Mouse (Mus musculus): Measurements from ENCODE around the gene Sema5b. TPM values are rescaled to one million over a fixed set of nuclear protein-coding genes. Genes with fewer than 3 reads are reported as not detected.

The Sema5b gene
- polyA plus RNA-seq, 1 experiment from 2014 or later: 2.0 TPM

- Histone ChIP-seq H3K9me3 (no peaks in the 10 kb centered on the region), H3K4me1 (peaks cover 7% of the 10 kb centered on the region), H3K4me2 (no peak overlapping the region), H3K4me3 (no peak overlapping the region), H3K9ac (no peak overlapping the region), H3K27ac (replicated peaks) (no peak overlapping the region), H3K27me3 (replicated peaks) (no peaks in the 10 kb centered on the region), H3K36me3 (no peaks in the 10 kb centered on the region)
- WGBS: 79% methylated on average over 7 of the region's 7 CpGs
- no peak for ATAC-seq (ENCODE audit: extremely low read depth, insufficient number of reproducible peaks, low FRiP score, low TSS enrichment)
These were observed 145.5 kb downstream of the Sema5b start for GRCm38 (mm10) chr16:35686491-35686890.

DNA sequence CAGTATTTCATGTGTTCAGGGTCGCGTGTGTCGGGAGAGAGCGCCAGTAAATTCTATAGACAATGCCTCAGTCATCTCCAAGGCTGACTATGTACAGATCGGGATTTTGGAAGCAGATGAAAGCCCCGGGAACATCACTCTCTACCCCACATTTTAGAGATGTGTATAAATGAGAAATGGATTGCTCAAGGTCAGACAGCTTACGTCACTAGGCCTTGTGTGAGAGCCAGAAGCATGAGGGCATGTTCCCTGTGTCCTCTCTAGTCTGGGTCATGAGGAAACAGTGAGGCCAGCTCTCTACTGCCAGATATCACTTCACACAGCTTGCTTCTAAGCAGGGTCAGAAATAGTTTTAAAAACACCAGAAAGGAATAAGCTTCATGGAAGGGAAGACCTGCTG lies 150.7 kb downstream of the Sema5b start:
- Histone ChIP-seq H3K36me3 (peaks cover 19% of the 10 kb centered on the region), H3K4me2 (no peak overlapping the region), H3K9me3 (no peaks in the 10 kb centered on the region), H3K4me3 (no peak overlapping the region), H3K27ac (replicated peaks) (no peak overlapping the region), H3K9ac (no peak overlapping the region), H3K4me1 (no peaks in the 10 kb centered on the region), H3K27me3 (replicated peaks) (no peaks in the 10 kb centered on the region)
- ATAC-seq (ENCODE audit: extremely low read depth, insufficient number of reproducible peaks, low FRiP score, low TSS enrichment): no peak
- 88% methylated on average over 7 of the region's 7 CpGs for WGBS

- Histone ChIP-seq H3K9ac (no peak overlapping the region), H3K4me3 (no peak overlapping the region), H3K27ac (replicated peaks) (no peak overlapping the region), H3K4me1 (no peaks in the 10 kb centered on the region), H3K9me3 (no peaks in the 10 kb centered on the region), H3K27me3 (replicated peaks) (no peaks in the 10 kb centered on the region), H3K4me2 (no peak overlapping the region), H3K36me3 (peaks cover 30% of the 10 kb centered on the region)
- ATAC-seq (ENCODE audit: extremely low read depth, insufficient number of reproducible peaks, low FRiP score, low TSS enrichment): no peak
- 92% methylated on average over 13 of the region's 13 CpGs for WGBS
These were observed 153.4 kb downstream of the Sema5b start for GRCm38 (mm10) chr16:35694250-35694846.

DNA sequence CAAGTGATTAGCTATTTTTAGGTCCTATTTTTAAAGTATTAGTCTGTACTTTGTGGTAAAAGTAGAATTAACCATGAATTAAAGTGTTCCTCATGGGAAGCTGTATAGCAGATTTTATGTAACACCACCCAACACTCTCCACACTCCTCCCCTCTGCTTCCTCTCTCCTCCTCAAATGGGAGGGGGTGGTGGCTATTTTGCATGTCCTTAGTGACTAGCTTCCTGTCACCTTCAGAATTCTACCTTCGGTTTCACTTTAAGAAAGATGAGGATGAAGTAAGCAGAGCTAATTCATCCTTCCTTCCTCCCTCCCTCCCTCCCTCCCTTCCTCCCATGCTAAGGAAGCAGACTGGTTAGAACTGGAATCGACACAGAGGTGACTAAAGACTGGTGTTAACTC lies 155.2 kb downstream of the Sema5b start:
- no peaks in the 10 kb centered on the region for H3K4me1 ChIP-seq

GRCm38 (mm10) chr16:35701823-35702222 lies 160.9 kb downstream of the Sema5b start:
- Histone ChIP-seq H3K9me3 (no peaks in the 10 kb centered on the region), H3K4me3 (no peak overlapping the region), H3K27ac (replicated peaks) (no peak overlapping the region), H3K36me3 (peaks cover 17% of the 10 kb centered on the region; the same call in 1 of the 2 replicates), H3K4me1 (no peaks in the 10 kb centered on the region), H3K9ac (no peak overlapping the region), H3K27me3 (replicated peaks) (no peaks in the 10 kb centered on the region), H3K4me2 (no peak overlapping the region)
- WGBS: 66% methylated on average over 11 of the region's 11 CpGs
- ATAC-seq (ENCODE audit: extremely low read depth, insufficient number of reproducible peaks, low FRiP score, low TSS enrichment): no peak

More for the DNA sequence above, 155.2 kb downstream of the Sema5b start:
- WGBS: 72% methylated on average over 2 of the region's 2 CpGs
- no peak overlapping the region for H3K4me2 ChIP-seq
- H3K27ac ChIP-seq (replicated peaks): no peak overlapping the region
- H3K9ac ChIP-seq: no peak overlapping the region
- H3K4me3 ChIP-seq: no peak overlapping the region
- peaks cover 30% of the 10 kb centered on the region for H3K36me3 ChIP-seq
- no peaks in the 10 kb centered on the region for H3K9me3 ChIP-seq
- ATAC-seq (ENCODE audit: extremely low read depth, insufficient number of reproducible peaks, low FRiP score, low TSS enrichment): no peak
- no peaks in the 10 kb centered on the region for H3K27me3 ChIP-seq (replicated peaks)

DNA sequence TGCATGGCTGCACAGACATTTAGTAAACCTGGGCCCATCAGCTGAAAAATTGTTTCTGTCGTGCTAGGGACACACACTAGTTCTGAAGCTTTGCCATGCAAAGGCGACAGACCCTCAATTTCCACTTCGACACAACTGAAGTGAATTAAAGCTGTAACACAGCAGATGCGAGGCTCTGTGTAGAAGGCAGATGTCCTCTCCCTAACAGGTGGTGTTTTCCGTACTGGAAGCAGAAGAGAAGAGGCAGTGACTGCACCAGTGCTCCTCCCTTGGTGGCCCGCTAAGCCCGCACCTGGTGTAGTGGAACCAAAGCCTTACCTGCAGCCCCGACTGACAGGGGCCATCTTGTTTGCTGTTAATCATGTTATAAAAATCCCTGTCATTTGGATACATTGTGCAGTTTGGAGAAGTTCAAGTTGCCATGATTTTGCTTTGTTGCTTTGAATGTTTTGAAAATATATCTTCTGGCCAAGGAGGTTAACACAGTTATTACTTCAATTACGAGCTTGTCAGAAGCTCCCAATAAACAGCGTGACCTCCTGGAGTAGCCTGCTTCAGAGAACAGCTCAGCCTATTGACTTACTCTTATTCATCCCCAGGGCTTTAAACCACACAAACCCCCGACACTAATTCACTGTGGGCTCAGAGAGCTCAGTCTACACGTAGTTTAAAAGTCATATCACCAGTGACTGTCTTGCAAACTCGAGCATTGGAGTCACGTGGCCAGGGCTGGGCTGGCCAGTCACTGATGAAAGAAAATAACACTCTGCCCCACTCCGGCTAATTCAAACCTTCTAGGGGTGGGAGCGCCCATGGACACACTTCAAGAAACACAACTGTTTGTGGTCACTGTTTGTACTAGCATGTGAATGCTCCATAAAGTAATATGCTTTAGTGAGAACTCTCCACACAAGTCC lies 163.1 kb downstream of the Sema5b start:
- Histone ChIP-seq H3K27ac (replicated peaks) (no peak overlapping the region), H3K4me1 (no peaks in the 10 kb centered on the region), H3K27me3 (replicated peaks) (no peaks in the 10 kb centered on the region), H3K4me2 (no peak overlapping the region), H3K9me3 (no peaks in the 10 kb centered on the region), H3K36me3 (peaks cover 7% of the 10 kb centered on the region; the same call in 1 of the 2 replicates), H3K4me3 (no peak overlapping the region), H3K9ac (no peak overlapping the region)
- no peak for ATAC-seq (ENCODE audit: extremely low read depth, insufficient number of reproducible peaks, low FRiP score, low TSS enrichment)
- WGBS: 83% methylated on average over 16 of the region's 16 CpGs

DNA sequence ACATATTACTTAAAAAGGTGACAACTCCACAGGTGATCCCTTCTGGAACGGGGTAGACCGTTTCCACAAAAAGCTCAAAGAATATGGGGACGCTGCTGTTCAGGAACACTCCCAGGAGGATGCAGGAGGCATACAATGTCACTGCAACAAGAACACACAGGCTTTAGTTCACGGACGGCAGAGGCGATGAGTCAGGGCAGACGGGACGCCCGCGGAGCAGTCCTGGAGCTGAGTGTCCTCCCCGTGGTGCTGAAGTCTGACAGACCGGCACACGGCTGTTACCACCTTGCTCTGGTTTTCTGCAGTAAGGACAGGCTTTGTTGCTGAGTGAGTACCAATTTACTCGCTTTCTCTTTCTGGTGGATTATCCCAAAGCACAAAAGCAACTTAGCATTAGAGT lies 163.9 kb downstream of the Sema5b start:
- 56% methylated on average over 14 of the region's 14 CpGs for WGBS
- Histone ChIP-seq H3K4me1 (no peaks in the 10 kb centered on the region), H3K9ac (no peak overlapping the region)

DNA sequence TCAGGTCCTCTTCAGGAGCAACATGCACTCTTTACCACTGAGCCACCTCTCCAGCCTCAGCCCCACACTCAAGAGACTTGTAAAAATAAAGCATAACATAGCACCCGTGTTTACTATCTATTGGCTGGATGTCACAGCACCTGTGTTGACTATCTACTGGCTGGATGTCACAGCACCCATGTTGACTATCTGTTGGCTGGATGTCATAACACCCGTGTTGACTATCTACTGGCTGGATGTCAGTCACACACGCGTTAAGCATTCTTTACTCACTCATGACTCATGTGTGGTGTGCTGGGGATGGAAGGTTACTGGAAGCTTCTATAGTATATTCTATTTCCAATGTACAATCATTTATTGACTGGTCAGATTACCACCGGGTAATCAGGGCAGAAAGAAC lies 166.1 kb downstream of the Sema5b start:
- Histone ChIP-seq H3K27ac (replicated peaks) (no peak overlapping the region), H3K9me3 (no peaks in the 10 kb centered on the region), H3K4me3 (no peak overlapping the region), H3K36me3 (peaks cover 7% of the 10 kb centered on the region; the same call in 1 of the 2 replicates), H3K4me1 (peaks cover 13% of the 10 kb centered on the region), H3K27me3 (replicated peaks) (no peaks in the 10 kb centered on the region), H3K9ac (no peak overlapping the region), H3K4me2 (no peak overlapping the region)
- WGBS: 69% methylated on average over 5 of the region's 5 CpGs
- no peak for ATAC-seq (ENCODE audit: extremely low read depth, insufficient number of reproducible peaks, low FRiP score, low TSS enrichment)

More for the DNA sequence above, 163.9 kb downstream of the Sema5b start:
- Histone ChIP-seq H3K36me3 (peaks cover 7% of the 10 kb centered on the region; the same call in 1 of the 2 replicates), H3K4me2 (no peak overlapping the region), H3K9me3 (no peaks in the 10 kb centered on the region), H3K4me3 (no peak overlapping the region), H3K27me3 (replicated peaks) (no peaks in the 10 kb centered on the region), H3K27ac (replicated peaks) (no peak overlapping the region)
- no peak for ATAC-seq (ENCODE audit: extremely low read depth, insufficient number of reproducible peaks, low FRiP score, low TSS enrichment)

DNA sequence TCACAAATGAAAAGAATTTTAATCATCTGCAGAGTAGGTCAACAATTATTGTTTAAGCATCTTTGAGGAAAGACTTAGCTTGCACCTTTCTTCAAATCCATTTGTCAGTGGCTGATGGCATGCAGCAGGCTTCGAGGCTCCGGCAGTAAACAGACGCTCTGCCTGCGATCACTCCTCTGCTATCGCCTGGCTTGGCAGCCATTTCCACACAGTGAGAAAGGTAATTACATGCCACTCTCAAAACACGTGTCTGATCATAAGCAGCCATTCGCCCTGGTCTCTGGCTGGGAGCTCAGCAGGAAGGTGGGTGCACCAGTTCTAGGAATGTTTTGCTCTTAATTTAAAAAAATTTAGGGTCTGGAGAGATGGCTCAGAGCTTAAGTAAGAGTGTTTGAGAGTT lies 170.1 kb downstream of the Sema5b start:
- 49% methylated on average over 7 of the region's 7 CpGs for WGBS
- no peaks in the 10 kb centered on the region for H3K27me3 ChIP-seq (replicated peaks)
- no peak overlapping the region for H3K4me3 ChIP-seq
- peaks cover 38% of the 10 kb centered on the region for H3K4me1 ChIP-seq
- H3K9ac ChIP-seq: no peak overlapping the region
- no peak overlapping the region for H3K27ac ChIP-seq (replicated peaks)
- no peaks in the 10 kb centered on the region for H3K9me3 ChIP-seq
- H3K4me2 ChIP-seq: no peak overlapping the region
- ATAC-seq (ENCODE audit: extremely low read depth, insufficient number of reproducible peaks, low FRiP score, low TSS enrichment): no peak
- H3K36me3 ChIP-seq: 0 out of 2 replicates have a peak, but pooled peaks cover under 1% of the 10 kb centered on the region

DNA sequence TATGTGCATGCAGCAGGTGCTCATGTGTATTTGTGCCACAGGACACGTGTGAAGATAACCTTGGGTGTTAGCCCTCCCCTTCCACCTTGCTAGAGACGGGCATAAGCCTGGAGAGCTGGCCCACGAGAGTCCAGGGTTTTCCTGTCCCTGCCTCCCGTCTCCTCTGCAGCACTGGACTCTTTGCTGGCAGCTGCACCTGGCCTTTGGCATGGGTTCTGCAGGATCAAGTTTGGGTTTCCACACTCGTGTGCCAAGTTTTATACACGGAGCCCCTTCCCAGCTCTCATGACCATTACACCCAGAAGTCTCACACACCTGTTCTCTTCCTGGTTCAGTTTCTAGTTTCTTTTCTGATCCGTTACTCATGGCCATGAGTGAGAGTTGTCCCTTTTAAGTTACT lies 172.7 kb downstream of the Sema5b start:
- no peaks in the 10 kb centered on the region for H3K27me3 ChIP-seq (replicated peaks)

More for the DNA sequence above, 172.7 kb downstream of the Sema5b start:
- WGBS: 69% methylated on average over 7 of the region's 7 CpGs
- H3K27ac ChIP-seq (replicated peaks): no peak overlapping the region
- no peak for ATAC-seq (ENCODE audit: extremely low read depth, insufficient number of reproducible peaks, low FRiP score, low TSS enrichment)
- H3K36me3 ChIP-seq: peaks cover 17% of the 10 kb centered on the region; the same call in 1 of the 2 replicates
- no peak overlapping the region for H3K4me2 ChIP-seq
- H3K4me1 ChIP-seq: peaks cover 43% of the 10 kb centered on the region
- H3K9me3 ChIP-seq: no peaks in the 10 kb centered on the region
- no peak overlapping the region for H3K9ac ChIP-seq
- no peak overlapping the region for H3K4me3 ChIP-seq

Data from heart, embryonic 13.5 days (tissue).